Mouse (Mus musculus): Measurements from ENCODE around the gene Marc1. TPM values are rescaled to one million over a fixed set of nuclear protein-coding genes. Genes with fewer than 3 reads are reported as not detected.

Marc1 gene
- polyA plus RNA-seq, 1 experiment from 2014 or later: 0.26 TPM

DNA sequence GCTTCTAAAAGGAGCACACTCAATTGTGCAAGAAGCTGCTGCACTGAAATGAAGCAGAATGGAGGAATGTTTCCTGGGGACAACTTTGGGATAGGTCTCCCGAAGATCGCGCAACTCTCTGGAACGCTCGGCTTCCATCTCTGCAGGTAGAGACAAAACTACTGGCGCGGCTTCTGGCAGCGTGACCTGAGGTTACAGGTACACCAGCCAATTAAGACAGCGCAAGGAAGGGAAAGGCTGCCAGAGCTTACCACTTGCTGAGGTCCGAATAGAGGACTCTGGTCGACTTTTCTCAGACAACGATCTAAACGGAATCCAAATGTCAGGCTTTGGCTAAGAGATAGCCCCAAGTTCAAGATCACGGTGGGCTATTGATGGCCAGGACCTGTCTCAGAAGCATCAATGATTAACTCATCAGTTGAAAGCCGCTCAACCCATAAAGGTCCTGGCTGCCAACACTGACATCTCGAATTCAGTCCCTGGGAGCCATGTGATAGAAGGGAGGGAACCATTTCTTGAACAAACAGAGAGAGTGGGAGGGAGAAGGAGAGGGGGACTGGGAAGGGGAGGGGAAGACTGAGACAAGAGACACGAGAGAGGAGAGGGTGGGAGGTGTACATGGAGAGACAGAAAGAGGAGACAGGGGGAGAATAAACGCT, 35.1 kb upstream of the Marc1 start, which contains the start of gene Marc2:
Gene Marc2 (minus strand): TSS at position 360 of the 659 bp plus-strand sequence.
- H3K9ac ChIP-seq (replicated peaks; ENCODE audit: low read length): peak within 1 kb of the TSS; percentile 85
- WGBS: 1% methylated on average over 18 of the region's 18 CpGs
- H3K36me3 ChIP-seq (ENCODE audit: insufficient read depth, low read length): no peaks in the 10 kb centered on the region
- H3K27ac ChIP-seq (ENCODE audit: low read length): peak within 1 kb of the TSS; percentile 90
- H3K9me3 ChIP-seq (ENCODE audit: low read length): no peaks in the 10 kb centered on the region
- ATAC-seq (ENCODE audit: low FRiP score, low TSS enrichment): peak; percentile 1; the same call in 1 of the 2 replicates
- H3K4me1 ChIP-seq (ENCODE audit: insufficient read depth, low read length): peaks cover 27% of the 10 kb centered on the region
- 0 out of 2 replicates have a peak, but pooled peaks cover 3% of the 10 kb centered on the region for H3K27me3 ChIP-seq (ENCODE audit: insufficient read depth, low read length)
- peak within 1 kb of the TSS; percentile 75 for H3K4me3 ChIP-seq (ENCODE audit: low read length)
- H3K4me2 ChIP-seq (replicated peaks; ENCODE audit: low read depth, low read length): peak within 1 kb of the TSS; percentile 96

DNA sequence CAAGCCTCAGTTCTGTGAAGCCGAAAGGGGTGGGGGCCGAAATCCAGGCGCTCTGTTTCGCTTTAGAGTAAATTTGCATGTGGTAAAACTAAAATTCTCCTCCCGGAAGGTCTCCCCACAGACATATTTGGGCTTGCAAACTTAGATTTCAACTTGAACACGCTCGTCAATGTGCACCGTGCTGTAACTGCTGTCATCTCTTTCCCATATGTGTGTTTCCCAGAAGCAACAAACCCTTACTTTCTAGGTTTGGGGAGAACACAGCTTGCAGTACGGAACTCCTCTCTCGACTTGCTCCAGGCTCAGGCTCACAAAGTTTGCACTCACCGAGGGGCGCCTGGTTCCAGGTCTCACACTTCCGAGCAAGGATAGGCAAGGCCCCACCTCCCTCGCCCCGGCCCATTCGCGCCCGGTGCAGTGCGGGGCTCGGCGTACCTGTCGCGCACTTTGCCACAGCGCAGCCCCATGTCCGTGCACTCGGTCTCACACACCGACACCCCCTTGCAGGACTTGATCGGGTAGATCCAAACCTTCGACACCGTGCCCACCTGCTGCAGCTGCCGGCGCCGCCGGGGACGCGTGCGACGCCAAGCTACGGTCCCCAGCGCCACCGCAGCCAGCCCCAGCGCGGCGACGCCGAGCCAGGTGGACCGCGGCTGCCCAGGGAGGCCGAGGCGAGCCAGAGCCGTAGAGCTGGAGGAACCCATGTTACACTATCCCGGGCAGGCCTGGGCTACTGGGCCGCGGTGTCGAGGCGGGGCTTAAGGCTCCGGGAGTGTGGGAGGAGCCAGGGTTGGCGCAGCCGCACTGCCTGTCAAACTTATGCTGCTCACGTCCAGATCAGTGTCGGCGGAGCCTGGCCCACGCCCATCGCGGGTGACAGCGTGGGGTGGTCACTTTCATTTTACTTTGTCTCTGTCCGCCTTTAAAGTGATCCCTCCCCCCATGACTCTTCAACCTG, 34.3 kb upstream of the Marc1 start:
- H3K36me3 ChIP-seq (ENCODE audit: insufficient read depth, low read length): peaks cover under 1% of the 10 kb centered on the region; the same call in 1 of the 2 replicates
- peak; percentile 98 for ATAC-seq (ENCODE audit: low FRiP score, low TSS enrichment)
- under 1% methylated on average over 67 of the region's 67 CpGs for WGBS

DNA sequence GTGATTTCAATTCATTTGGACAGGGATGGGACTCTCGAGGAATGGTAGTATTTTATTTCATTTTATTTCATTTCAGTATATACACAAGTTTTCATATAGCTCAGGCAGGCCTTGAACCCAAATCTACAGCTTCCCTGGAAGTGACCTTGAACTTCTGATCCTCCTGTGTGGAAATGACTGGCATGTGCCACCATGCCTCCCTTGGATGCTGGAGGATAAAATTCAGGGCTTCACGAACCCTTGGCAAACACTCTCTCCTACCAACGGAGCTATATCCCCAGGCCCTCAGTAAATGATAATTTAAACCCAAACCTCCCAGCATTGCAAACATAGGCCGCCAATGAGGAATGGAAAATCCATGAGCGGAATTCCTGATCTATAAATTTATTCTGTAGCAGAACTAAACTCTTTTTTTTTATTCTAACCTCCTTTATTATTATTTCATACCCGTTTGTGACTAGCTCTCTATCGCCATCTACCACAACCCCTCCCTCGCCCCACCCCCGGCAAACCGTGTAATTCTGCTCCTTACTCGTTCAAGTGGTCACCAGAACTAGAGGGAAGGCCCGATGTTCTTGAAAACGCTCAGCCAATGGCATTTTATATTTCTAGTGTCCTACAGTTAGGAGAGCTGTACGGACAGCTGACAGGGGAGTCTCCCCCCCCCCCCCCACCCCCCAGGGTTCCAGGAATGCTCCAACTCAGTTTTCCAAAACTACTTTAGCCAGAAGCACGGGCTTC, 33.4 kb upstream of the Marc1 start:
- Histone ChIP-seq H3K27ac (ENCODE audit: low read length) (peak overlapping the region; percentile 90; the same call in 1 of the 2 replicates), H3K36me3 (ENCODE audit: insufficient read depth, low read length) (peaks cover 5% of the 10 kb centered on the region; the same call in 1 of the 2 replicates), H3K4me2 (replicated peaks; ENCODE audit: low read depth, low read length) (peak overlapping the region; percentile 96), H3K4me3 (ENCODE audit: low read length) (peak overlapping the region; percentile 75), H3K4me1 (ENCODE audit: insufficient read depth, low read length) (peaks cover 23% of the 10 kb centered on the region), H3K9me3 (ENCODE audit: low read length) (no peaks in the 10 kb centered on the region), H3K27me3 (ENCODE audit: insufficient read depth, low read length) (0 out of 2 replicates have a peak, but pooled peaks cover 3% of the 10 kb centered on the region), H3K9ac (replicated peaks; ENCODE audit: low read length) (peak overlapping the region; percentile 85)
- no peak for ATAC-seq (ENCODE audit: low FRiP score, low TSS enrichment)
- WGBS: 20% methylated on average over 15 of the region's 15 CpGs

More for the DNA sequence above, 34.3 kb upstream of the Marc1 start:
- H3K27me3 ChIP-seq (ENCODE audit: insufficient read depth, low read length): 0 out of 2 replicates have a peak, but pooled peaks cover 3% of the 10 kb centered on the region
- peak overlapping the region; percentile 75 for H3K4me3 ChIP-seq (ENCODE audit: low read length)
- peak overlapping the region; percentile 90 for H3K27ac ChIP-seq (ENCODE audit: low read length)
- peak overlapping the region; percentile 85 for H3K9ac ChIP-seq (replicated peaks; ENCODE audit: low read length)
- no peaks in the 10 kb centered on the region for H3K9me3 ChIP-seq (ENCODE audit: low read length)
- H3K4me2 ChIP-seq (replicated peaks; ENCODE audit: low read depth, low read length): peak overlapping the region; percentile 96
- H3K4me1 ChIP-seq (ENCODE audit: insufficient read depth, low read length): peaks cover 23% of the 10 kb centered on the region

DNA sequence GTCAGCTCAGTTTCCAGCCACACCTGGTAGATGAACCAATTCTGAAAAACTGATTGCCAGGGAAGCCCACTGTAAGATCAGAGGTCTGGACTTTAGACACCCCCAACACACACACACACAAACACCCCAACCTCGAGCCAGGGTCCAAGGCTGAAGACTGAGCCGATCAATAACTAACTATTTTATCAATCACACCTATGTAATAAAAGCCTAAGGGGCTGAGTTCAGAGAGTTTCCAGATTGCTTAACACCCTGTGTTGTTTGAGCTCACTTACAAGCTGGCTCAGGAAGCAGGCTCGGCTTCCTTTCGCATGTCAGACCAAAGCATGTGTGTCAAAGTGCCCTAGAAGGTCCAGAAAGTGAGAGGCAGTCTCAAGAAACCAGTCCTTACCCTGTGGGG, 26.5 kb upstream of the Marc1 start:
- H3K9ac ChIP-seq (replicated peaks; ENCODE audit: low read length): no peak overlapping the region
- 60% methylated on average over 4 of the region's 4 CpGs for WGBS
- no peak overlapping the region for H3K4me2 ChIP-seq (replicated peaks; ENCODE audit: low read depth, low read length)
- no peak overlapping the region for H3K4me3 ChIP-seq (ENCODE audit: low read length)
- H3K27me3 ChIP-seq (ENCODE audit: insufficient read depth, low read length): no peaks in the 10 kb centered on the region
- ATAC-seq (ENCODE audit: low FRiP score, low TSS enrichment): no peak
- no peak overlapping the region for H3K27ac ChIP-seq (ENCODE audit: low read length)
- H3K36me3 ChIP-seq (ENCODE audit: insufficient read depth, low read length): peaks cover 35% of the 10 kb centered on the region
- H3K9me3 ChIP-seq (ENCODE audit: low read length): no peaks in the 10 kb centered on the region
- H3K4me1 ChIP-seq (ENCODE audit: insufficient read depth, low read length): no peaks in the 10 kb centered on the region

- Histone ChIP-seq H3K9ac (replicated peaks; ENCODE audit: low read length) (no peak overlapping the region), H3K4me1 (ENCODE audit: insufficient read depth, low read length) (no peaks in the 10 kb centered on the region), H3K4me3 (ENCODE audit: low read length) (no peak overlapping the region), H3K9me3 (ENCODE audit: low read length) (no peaks in the 10 kb centered on the region), H3K36me3 (ENCODE audit: insufficient read depth, low read length) (peaks cover 48% of the 10 kb centered on the region), H3K4me2 (replicated peaks; ENCODE audit: low read depth, low read length) (no peak overlapping the region), H3K27me3 (ENCODE audit: insufficient read depth, low read length) (no peaks in the 10 kb centered on the region), H3K27ac (ENCODE audit: low read length) (no peak overlapping the region)
- WGBS: 76% methylated on average over 5 of the region's 5 CpGs
- no peak for ATAC-seq (ENCODE audit: low FRiP score, low TSS enrichment)
Observed at GRCm38 (mm10) chr1:184836350-184836749, 25.2 kb upstream of the Marc1 start.

DNA sequence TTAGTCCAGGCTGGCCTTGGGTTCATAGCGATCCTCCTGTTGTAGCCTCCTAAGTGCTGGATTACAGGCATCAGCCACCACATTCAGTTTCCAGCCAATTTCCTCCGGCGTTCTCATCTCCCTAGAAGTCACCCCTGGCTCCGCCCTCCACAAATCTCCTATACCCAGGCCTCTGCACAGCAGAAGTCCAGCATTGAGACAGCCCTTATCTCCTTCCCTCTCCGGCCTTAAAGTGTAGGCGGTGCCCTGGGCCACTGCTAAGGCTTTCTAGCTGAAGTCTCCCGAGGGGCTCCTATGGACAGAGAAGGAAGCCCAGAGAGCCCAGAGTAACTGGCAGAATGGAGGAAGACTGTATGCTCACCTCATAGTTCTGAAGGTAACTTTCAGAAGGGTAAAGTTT, 22.4 kb upstream of the Marc1 start:
- no peaks in the 10 kb centered on the region for H3K27me3 ChIP-seq (ENCODE audit: insufficient read depth, low read length)
- H3K9me3 ChIP-seq (ENCODE audit: low read length): no peaks in the 10 kb centered on the region
- no peak for ATAC-seq (ENCODE audit: low FRiP score, low TSS enrichment)
- WGBS: 88% methylated on average over 7 of the region's 7 CpGs
- no peaks in the 10 kb centered on the region for H3K4me1 ChIP-seq (ENCODE audit: insufficient read depth, low read length)
- no peak overlapping the region for H3K4me2 ChIP-seq (replicated peaks; ENCODE audit: low read depth, low read length)
- no peak overlapping the region for H3K9ac ChIP-seq (replicated peaks; ENCODE audit: low read length)
- H3K27ac ChIP-seq (ENCODE audit: low read length): no peak overlapping the region
- H3K4me3 ChIP-seq (ENCODE audit: low read length): no peak overlapping the region
- H3K36me3 ChIP-seq (ENCODE audit: insufficient read depth, low read length): peaks cover 57% of the 10 kb centered on the region

- Histone ChIP-seq H3K36me3 (ENCODE audit: insufficient read depth, low read length) (peaks cover 53% of the 10 kb centered on the region), H3K4me1 (ENCODE audit: insufficient read depth, low read length) (no peaks in the 10 kb centered on the region), H3K27ac (ENCODE audit: low read length) (no peak overlapping the region), H3K9ac (replicated peaks; ENCODE audit: low read length) (no peak overlapping the region), H3K4me3 (ENCODE audit: low read length) (no peak overlapping the region), H3K4me2 (replicated peaks; ENCODE audit: low read depth, low read length) (no peak overlapping the region), H3K27me3 (ENCODE audit: insufficient read depth, low read length) (no peaks in the 10 kb centered on the region), H3K9me3 (ENCODE audit: low read length) (no peaks in the 10 kb centered on the region)
- 84% methylated on average over 10 of the region's 10 CpGs for WGBS
- no peak for ATAC-seq (ENCODE audit: low FRiP score, low TSS enrichment)
Observed at GRCm38 (mm10) chr1:184832211-184832610, 21.1 kb upstream of the Marc1 start.

DNA sequence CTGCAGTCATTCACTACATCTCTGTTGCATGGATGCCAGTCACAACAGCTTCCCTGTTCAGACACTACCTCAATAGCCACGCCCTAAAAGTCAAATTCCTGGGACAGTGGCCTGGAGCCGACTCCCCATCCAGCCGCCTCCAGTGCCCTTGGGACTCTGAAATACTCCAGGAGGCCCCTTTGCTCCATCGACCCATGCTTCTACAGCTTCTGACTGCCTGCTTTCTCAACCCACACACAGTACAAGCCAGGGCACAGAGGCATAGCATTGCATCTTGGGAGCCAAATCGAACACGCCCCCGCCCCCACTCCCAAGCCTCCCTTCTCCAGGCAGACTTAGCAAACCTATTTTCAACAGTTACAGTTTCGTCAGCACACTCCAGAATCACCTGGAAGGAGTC, 18.8 kb upstream of the Marc1 start:
- 83% methylated on average over 8 of the region's 8 CpGs for WGBS
- Histone ChIP-seq H3K4me1 (ENCODE audit: insufficient read depth, low read length) (peaks cover under 1% of the 10 kb centered on the region; the same call in 1 of the 2 replicates), H3K27me3 (ENCODE audit: insufficient read depth, low read length) (no peaks in the 10 kb centered on the region), H3K9me3 (ENCODE audit: low read length) (no peaks in the 10 kb centered on the region), H3K27ac (ENCODE audit: low read length) (no peak overlapping the region), H3K36me3 (ENCODE audit: insufficient read depth, low read length) (peaks cover 42% of the 10 kb centered on the region), H3K9ac (replicated peaks; ENCODE audit: low read length) (no peak overlapping the region), H3K4me3 (ENCODE audit: low read length) (no peak overlapping the region), H3K4me2 (replicated peaks; ENCODE audit: low read depth, low read length) (no peak overlapping the region)
- no peak for ATAC-seq (ENCODE audit: low FRiP score, low TSS enrichment)

GRCm38 (mm10) chr1:184827175-184827701, 16.1 kb upstream of the Marc1 start:
- H3K4me2 ChIP-seq (replicated peaks; ENCODE audit: low read depth, low read length): peak overlapping the region; percentile 20; the same call in 1 of the 2 replicates
- H3K27me3 ChIP-seq (ENCODE audit: insufficient read depth, low read length): no peaks in the 10 kb centered on the region
- H3K9me3 ChIP-seq (ENCODE audit: low read length): no peaks in the 10 kb centered on the region
- WGBS: 34% methylated on average over 23 of the region's 23 CpGs
- H3K36me3 ChIP-seq (ENCODE audit: insufficient read depth, low read length): peaks cover 24% of the 10 kb centered on the region
- H3K9ac ChIP-seq (replicated peaks; ENCODE audit: low read length): no peak overlapping the region
- no peak overlapping the region for H3K4me3 ChIP-seq (ENCODE audit: low read length)
- peaks cover 8% of the 10 kb centered on the region for H3K4me1 ChIP-seq (ENCODE audit: insufficient read depth, low read length)
- H3K27ac ChIP-seq (ENCODE audit: low read length): no peak overlapping the region
- ATAC-seq (ENCODE audit: low FRiP score, low TSS enrichment): no peak

All from kidney, embryonic 16.5 days (tissue).